In genomic region chrX:102036866-102037361, GRCm38 (mm10) we compare ENCODE assay signal across 14 mouse cellular contexts. TPM values are rescaled to one million over a fixed set of nuclear protein-coding genes. Genes with fewer than 3 reads are reported as not detected.
DNase-seq lines count a peak whose midpoint lies in the region; ATAC-seq lines count a peak whose summit lies in the region.
"Had no signal": no experiment of that assay in that cellular context is flagged by ENCODE, and none has a peak within 500 bp of the region (broad histone marks: within the 10 kb centered on the region; RNA-seq: fewer than 3 reads in every experiment).

No protein-coding gene starts in this region.

- peaks cover 15% of the 10 kb centered on the region for H3K4me1 ChIP-seq in heart, embryonic 15.5 days (replicated peaks)
- H3K4me1 ChIP-seq in heart, embryonic 12.5 days (replicated peaks), result peaks cover 29% of the 10 kb centered on the region
- H3K4me1 ChIP-seq: embryonic facial prominence, embryonic 12.5 days; intestine, embryonic 15.5 days; stomach, embryonic 15.5 days had no signal

- no peaks in the 10 kb centered on the region for H3K36me3 ChIP-seq in heart, embryonic 15.5 days
- 0 out of 2 replicates have a peak, but pooled peaks cover 4% of the 10 kb centered on the region for H3K36me3 ChIP-seq in heart, embryonic 12.5 days
- H3K36me3 ChIP-seq: embryonic facial prominence, embryonic 12.5 days; intestine, embryonic 15.5 days; limb, embryonic 15.5 days; stomach, embryonic 15.5 days had no signal

- H3K27me3 ChIP-seq in heart, embryonic 15.5 days, result no peaks in the 10 kb centered on the region
- no peaks in the 10 kb centered on the region for H3K27me3 ChIP-seq in heart, embryonic 12.5 days (replicated peaks)
- H3K27me3 ChIP-seq: intestine, embryonic 15.5 days; stomach, embryonic 15.5 days had no signal

- H3K9me3 ChIP-seq in heart, embryonic 15.5 days (replicated peaks), result no peaks in the 10 kb centered on the region
- H3K9me3 ChIP-seq in heart, embryonic 12.5 days (replicated peaks), result no peaks in the 10 kb centered on the region
- H3K9me3 ChIP-seq: embryonic facial prominence, embryonic 12.5 days; intestine, embryonic 15.5 days; limb, embryonic 15.5 days; stomach, embryonic 15.5 days had no signal

- DNase-seq in MEL-GATA-1-ER (ENCODE audit: extremely low read depth, low read depth), result peak; percentile 68
- peak; percentile 65 for DNase-seq in induced T-regulatory cell, adult 2 months (ENCODE audit: low read depth)
- DNase-seq in left cerebral cortex, postnatal 4 days, result no peak
- no peak for DNase-seq in adrenal gland, postnatal 36 days
- DNase-seq: forebrain, postnatal 0 days; retina, postnatal 1 day had no signal

- ATAC-seq in heart, embryonic 15.5 days (replicated peaks; ENCODE audit: insufficient number of reproducible peaks, insufficient read depth, low FRiP score, low read depth), result no peak
- ATAC-seq in heart, embryonic 12.5 days (ENCODE audit: insufficient number of reproducible peaks, low FRiP score), result no peak
- ATAC-seq in megakaryocyte progenitor cell, adult 5-6 weeks (replicated peaks; ENCODE audit: poor library complexity), result peak; percentile 91
- no peak for ATAC-seq in erythroid progenitor cell, adult 5-6 weeks (replicated peaks; ENCODE audit: low FRiP score, poor library complexity, severe bottlenecking)
- ATAC-seq: forebrain, postnatal 0 days; intestine, embryonic 15.5 days had no signal

- H3K4me3 ChIP-seq in heart, embryonic 15.5 days, result no peak overlapping the region
- H3K4me3 ChIP-seq in heart, embryonic 12.5 days, result no peak overlapping the region
- H3K4me3 ChIP-seq: embryonic facial prominence, embryonic 12.5 days; intestine, embryonic 15.5 days; limb, embryonic 15.5 days; stomach, embryonic 15.5 days had no signal

- H3K9ac ChIP-seq in heart, embryonic 15.5 days, result no peak overlapping the region
- no peak overlapping the region for H3K9ac ChIP-seq in heart, embryonic 12.5 days
- H3K9ac ChIP-seq: embryonic facial prominence, embryonic 12.5 days; forebrain, postnatal 0 days; intestine, embryonic 15.5 days; limb, embryonic 15.5 days; stomach, embryonic 15.5 days had no signal

- no peak overlapping the region for H3K4me2 ChIP-seq in heart, embryonic 15.5 days
- H3K4me2 ChIP-seq in heart, embryonic 12.5 days, result no peak overlapping the region
- H3K4me2 ChIP-seq: embryonic facial prominence, embryonic 12.5 days; intestine, embryonic 15.5 days; limb, embryonic 15.5 days; stomach, embryonic 15.5 days had no signal

- H3K27ac ChIP-seq in heart, embryonic 15.5 days, result peak overlapping the region; percentile 37; the same call in 1 of the 2 replicates
- H3K27ac ChIP-seq in heart, embryonic 12.5 days (ENCODE audit: poor library complexity, severe bottlenecking), result no peak overlapping the region
- H3K27ac ChIP-seq: embryonic facial prominence, embryonic 12.5 days; intestine, embryonic 15.5 days; limb, embryonic 15.5 days; stomach, embryonic 15.5 days had no signal

- WGBS in heart, embryonic 15.5 days, result 79% methylated on average over 3 of the region's 3 CpGs
- 76% methylated on average over 3 of the region's 3 CpGs for WGBS in heart, embryonic 12.5 days

- intact Hi-C loops in left cerebral cortex, postnatal 4 days (cut with DNase I), result no loop called here

RNA-seq across cellular contexts. Expression of gene Rtl5, which starts 34.2 kb away (rescaled TPM):
- 1.2 and 1.3 TPM in 2 replicates for polyA plus RNA-seq in heart, embryonic 15.5 days (2015; fragmentation: Nextera tagmentation; extraction: Ambion mirVana)
- polyA plus RNA-seq in heart, embryonic 12.5 days (2016; fragmentation: Nextera tagmentation; extraction: Ambion mirVana), result 1.1 and 1.4 TPM in 2 replicates
- 0.59 and 0.76 TPM in 2 replicates for total RNA-seq in megakaryocyte progenitor cell, adult 5-6 weeks (2015)
- total RNA-seq in megakaryocyte progenitor cell, adult 5-6 weeks (2017), result 1.2 and 2.1 TPM in 2 replicates
- 2.1 TPM in 1 of 2 replicates, not detected in the other for total RNA-seq in erythroid progenitor cell, adult 5-6 weeks (2015; ENCODE audit: low replicate concordance)
- total RNA-seq in erythroid progenitor cell, adult 5-6 weeks (2017; ENCODE audit: low replicate concordance), result 0.26 and 0.30 TPM in 2 replicates
- total RNA-seq in left cerebral cortex, postnatal 4 days (2021), result 10 to 100 TPM; 14.0 to 17.3 TPM
- total RNA-seq in adrenal gland, postnatal 36 days (2021), result 1 to 10 TPM; 7.3 to 9.6 TPM

Comparison
In these comparisons a context has a peak if more than half of its experiments do, and no peak if none do; other contexts are left out.
1. DNase-seq: peak in MEL-GATA-1-ER (single experiment) and induced T-regulatory cell, adult 2 months (single experiment); none in left cerebral cortex, postnatal 4 days (single experiment) and adrenal gland, postnatal 36 days (0 of 2).